Mouse (Mus musculus) stomach, postnatal 0 days (tissue): Measurements from ENCODE around the gene Lrch1.

ENCODE experiments used
- CTCF ChIP-seq: IDR thresholded peaks from 2 replicates; pipeline ENCODE4 v1.5.1; 2016; ENCODE audit warnings: antibody characterized with exemption, low read depth, mild to moderate bottlenecking, moderate library complexity
- EP300 ChIP-seq: optimal IDR thresholded peaks from 2 replicates; pipeline ENCODE3; 2016; ENCODE audit warnings: antibody characterized with exemption

DNA sequence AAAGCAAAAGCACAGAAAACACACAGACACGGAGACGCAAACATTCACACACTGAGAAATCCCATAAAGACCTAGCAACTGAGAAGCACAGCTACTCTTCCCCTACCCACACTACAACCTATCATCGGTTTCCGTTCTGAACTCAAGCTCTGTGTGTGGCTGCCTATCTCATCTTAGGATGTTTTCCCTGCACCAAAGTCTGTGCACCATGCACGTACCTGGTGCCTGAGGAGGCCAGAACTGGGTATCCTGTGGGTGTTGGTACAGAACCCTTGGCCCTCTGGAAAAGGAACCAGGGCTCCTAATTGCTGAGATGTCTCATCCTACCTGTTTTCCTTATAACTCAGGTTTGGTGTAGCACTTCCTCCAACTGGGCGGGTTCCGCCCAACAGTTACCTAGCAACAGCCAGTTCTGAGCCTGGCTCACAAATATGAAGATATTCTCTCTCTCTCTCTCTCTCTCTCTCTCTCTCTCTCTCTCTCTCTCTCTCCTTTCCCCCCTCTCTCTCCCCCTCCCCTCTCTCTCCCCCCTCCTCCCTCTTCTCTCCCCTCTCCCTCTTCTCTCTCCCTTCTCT, 37.2 kb upstream of the Lrch1 start:
- TF ChIP-seq CTCF (no peak), EP300 (no peak)
